Mouse (Mus musculus) cerebellum, postnatal 36 days (tissue): ENCODE data around the gene Capn8.

Source experiments
- DNase-seq, 2 experiments: peaks; one replicate each; pipeline ENCODE4 v3.0.0; 2021 to 2022; ENCODE audit warnings: mixed read lengths in 2 of 2

Capn8 gene

GRCm38 (mm10) chr1:182679582-182679981 is 114.8 kb downstream of the Capn8 start:
- DNase-seq: no peak
